Mouse (Mus musculus): ENCODE results near the gene Ptk7. TPM values are rescaled to one million over a fixed set of nuclear protein-coding genes. Genes with fewer than 3 reads are reported as not detected.

Ptk7 gene
- polyA plus RNA-seq, 1 experiment from 2014 or later: 32.5 TPM

DNA sequence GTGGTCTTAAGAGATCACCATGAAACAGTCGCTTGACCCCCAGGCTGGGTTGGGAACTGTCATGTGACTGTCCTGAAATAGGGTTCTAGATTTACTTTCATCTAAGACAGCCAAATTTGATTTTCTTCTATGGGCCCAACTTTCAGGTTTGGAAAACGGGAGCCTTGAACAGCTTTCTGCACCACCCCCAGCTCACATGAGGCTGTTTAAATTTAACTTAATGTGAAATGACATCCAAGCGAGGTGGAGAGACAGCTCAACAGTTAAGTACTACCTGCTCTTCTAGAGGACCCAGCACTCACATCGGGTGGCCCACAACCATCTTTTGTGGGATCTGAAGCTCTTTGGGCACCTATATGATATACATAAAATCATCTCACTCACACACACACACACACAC lies 30.3 kb downstream of the Ptk7 start:
- H3K4me3 ChIP-seq: no peak overlapping the region

DNA sequence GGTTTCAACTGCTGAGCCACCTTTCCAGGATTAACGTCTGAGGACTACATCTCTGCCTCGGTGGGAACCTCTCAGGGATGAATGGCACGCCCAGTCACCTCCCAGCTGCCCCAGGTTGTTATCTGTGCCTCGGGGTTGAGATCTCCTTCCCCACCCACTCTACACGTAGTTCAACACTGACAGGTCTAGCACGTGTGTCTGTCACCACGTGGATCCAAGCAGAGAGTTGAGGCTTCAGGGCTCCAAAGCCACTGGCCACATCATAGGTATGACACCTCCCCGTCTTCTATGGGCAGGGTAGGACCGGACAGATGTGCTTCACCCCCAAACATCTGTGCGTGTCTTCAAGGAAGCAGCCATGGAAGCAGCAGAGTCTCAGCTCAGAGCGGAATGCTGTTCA lies 31.3 kb downstream of the Ptk7 start:
- H3K9ac ChIP-seq: no peak overlapping the region
- H3K27me3 ChIP-seq: no peaks in the 10 kb centered on the region
- H3K4me1 ChIP-seq: peaks cover 10% of the 10 kb centered on the region; the same call in 1 of the 2 replicates
- no peaks in the 10 kb centered on the region for H3K9me3 ChIP-seq (replicated peaks)
- H3K4me2 ChIP-seq: no peak overlapping the region
- H3K27ac ChIP-seq: no peak overlapping the region
- no peak for ATAC-seq
- WGBS: 92% methylated on average over 11 of the region's 11 CpGs
- peaks cover 7% of the 10 kb centered on the region; the same call in 1 of the 2 replicates for H3K36me3 ChIP-seq (ENCODE audit: poor library complexity, severe bottlenecking)
- H3K4me3 ChIP-seq: no peak overlapping the region

More for the DNA sequence above, 30.3 kb downstream of the Ptk7 start:
- Histone ChIP-seq H3K36me3 (ENCODE audit: poor library complexity, severe bottlenecking) (peaks cover 7% of the 10 kb centered on the region; the same call in 1 of the 2 replicates), H3K27ac (no peak overlapping the region), H3K4me2 (no peak overlapping the region), H3K9ac (no peak overlapping the region), H3K9me3 (replicated peaks) (no peaks in the 10 kb centered on the region), H3K27me3 (no peaks in the 10 kb centered on the region), H3K4me1 (0 out of 2 replicates have a peak, but pooled peaks cover 10% of the 10 kb centered on the region)
- no peak for ATAC-seq
- WGBS: 89% methylated on average over 4 of the region's 4 CpGs

DNA sequence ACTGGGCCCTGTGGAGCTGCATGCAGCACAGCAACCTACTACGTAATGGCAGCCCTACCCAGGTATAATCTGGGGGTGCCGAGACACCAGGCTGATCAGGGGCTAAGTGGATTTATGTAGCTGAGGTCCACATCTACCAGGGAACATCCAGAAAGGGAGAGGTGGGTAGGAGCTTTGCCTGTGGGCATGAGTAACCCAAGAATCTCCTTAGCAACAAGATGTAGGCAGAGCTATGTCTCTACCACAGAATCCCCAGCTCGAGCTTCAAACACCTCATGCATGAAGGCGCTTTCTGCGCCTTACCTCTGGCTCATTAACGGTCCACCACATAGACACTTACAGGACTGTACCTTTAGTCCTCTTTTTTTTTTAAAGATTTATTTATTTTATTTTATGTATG lies 34.0 kb downstream of the Ptk7 start:
- WGBS: 85% methylated on average over 6 of the region's 6 CpGs

DNA sequence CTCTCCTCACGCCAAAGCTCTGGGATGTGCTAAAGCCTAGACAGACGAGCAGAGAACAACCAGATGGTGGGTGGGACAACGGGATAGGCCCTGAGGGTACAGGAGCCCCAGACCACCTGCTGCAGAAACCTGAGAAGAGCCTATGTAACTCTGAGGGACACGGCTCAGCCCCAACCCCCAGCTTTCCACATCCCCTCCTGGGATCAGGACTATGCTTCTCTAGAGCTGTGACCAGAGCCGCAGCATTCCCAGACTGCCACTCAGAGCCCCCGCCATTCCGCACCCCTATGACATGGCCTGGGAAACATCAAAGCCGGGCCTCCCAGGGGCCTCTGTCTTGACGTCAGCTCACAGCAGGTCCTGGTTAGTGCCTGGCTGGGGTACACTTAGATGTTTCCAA lies 34.7 kb downstream of the Ptk7 start:
- no peak for ATAC-seq
- Histone ChIP-seq H3K9ac (no peak overlapping the region; the same call in 1 of the 2 replicates), H3K4me1 (peaks cover 10% of the 10 kb centered on the region; the same call in 1 of the 2 replicates), H3K27ac (no peak overlapping the region), H3K4me2 (no peak overlapping the region), H3K9me3 (replicated peaks) (no peaks in the 10 kb centered on the region), H3K4me3 (no peak overlapping the region), H3K27me3 (no peaks in the 10 kb centered on the region), H3K36me3 (ENCODE audit: poor library complexity, severe bottlenecking) (peaks cover 24% of the 10 kb centered on the region)
- WGBS: 56% methylated on average over 9 of the region's 9 CpGs

More for the DNA sequence above, 34.0 kb downstream of the Ptk7 start:
- H3K4me2 ChIP-seq: no peak overlapping the region
- ATAC-seq: no peak
- H3K4me1 ChIP-seq: peaks cover 10% of the 10 kb centered on the region; the same call in 1 of the 2 replicates
- H3K27me3 ChIP-seq: no peaks in the 10 kb centered on the region
- no peak overlapping the region for H3K9ac ChIP-seq
- no peaks in the 10 kb centered on the region for H3K9me3 ChIP-seq (replicated peaks)
- H3K36me3 ChIP-seq (ENCODE audit: poor library complexity, severe bottlenecking): peaks cover 16% of the 10 kb centered on the region
- no peak overlapping the region for H3K4me3 ChIP-seq
- no peak overlapping the region for H3K27ac ChIP-seq

DNA sequence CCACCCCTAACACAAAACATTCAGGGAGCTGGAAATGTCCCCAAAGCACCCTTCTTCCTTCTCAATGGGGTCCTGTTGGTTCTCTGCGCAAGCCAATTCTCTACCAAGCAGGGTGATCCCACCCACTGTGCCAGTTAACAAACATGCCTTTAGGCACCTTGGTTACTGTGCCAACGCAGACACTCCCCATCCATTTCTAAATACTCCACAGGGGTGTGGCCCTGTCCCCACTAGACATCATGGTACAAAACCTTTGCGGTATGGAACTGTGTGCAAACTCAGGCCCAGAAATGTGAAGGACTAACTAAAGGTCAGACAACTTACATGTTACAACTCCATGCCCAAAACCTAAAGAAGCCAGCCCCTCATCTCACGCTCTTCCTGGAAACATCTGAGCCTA lies 36.2 kb downstream of the Ptk7 start:
- Histone ChIP-seq H3K4me2 (no peak overlapping the region), H3K9ac (no peak overlapping the region), H3K27me3 (no peaks in the 10 kb centered on the region), H3K27ac (no peak overlapping the region), H3K9me3 (replicated peaks) (no peaks in the 10 kb centered on the region), H3K36me3 (ENCODE audit: poor library complexity, severe bottlenecking) (peaks cover 38% of the 10 kb centered on the region), H3K4me1 (peaks cover 7% of the 10 kb centered on the region; the same call in 1 of the 2 replicates), H3K4me3 (no peak overlapping the region)
- 93% methylated on average over 4 of the region's 4 CpGs for WGBS
- no peak for ATAC-seq

- Histone ChIP-seq H3K4me1 (peaks cover 7% of the 10 kb centered on the region; the same call in 1 of the 2 replicates), H3K9me3 (replicated peaks) (no peaks in the 10 kb centered on the region), H3K9ac (no peak overlapping the region), H3K36me3 (ENCODE audit: poor library complexity, severe bottlenecking) (peaks cover 46% of the 10 kb centered on the region), H3K4me3 (no peak overlapping the region), H3K4me2 (no peak overlapping the region), H3K27me3 (no peaks in the 10 kb centered on the region), H3K27ac (no peak overlapping the region)
- 83% methylated on average over 19 of the region's 19 CpGs for WGBS
- no peak for ATAC-seq
These were observed 37.9 kb downstream of the Ptk7 start for GRCm38 (mm10) chr17:46591406-46591805.

GRCm38 (mm10) chr17:46590439-46590838 lies 38.9 kb downstream of the Ptk7 start:
- Histone ChIP-seq H3K9ac (no peak overlapping the region), H3K4me3 (no peak overlapping the region), H3K4me2 (no peak overlapping the region), H3K36me3 (ENCODE audit: poor library complexity, severe bottlenecking) (peaks cover 56% of the 10 kb centered on the region), H3K27me3 (no peaks in the 10 kb centered on the region), H3K27ac (no peak overlapping the region), H3K9me3 (replicated peaks) (no peaks in the 10 kb centered on the region), H3K4me1 (peaks cover 7% of the 10 kb centered on the region; the same call in 1 of the 2 replicates)
- no peak for ATAC-seq
- WGBS: 91% methylated on average over 7 of the region's 7 CpGs

GRCm38 (mm10) chr17:46589635-46590314 lies 39.5 kb downstream of the Ptk7 start:
- H3K27ac ChIP-seq: no peak overlapping the region
- 92% methylated on average over 16 of the region's 16 CpGs for WGBS
- no peak overlapping the region for H3K4me3 ChIP-seq
- no peak for ATAC-seq
- H3K9ac ChIP-seq: no peak overlapping the region
- H3K4me1 ChIP-seq: peaks cover 5% of the 10 kb centered on the region; the same call in 1 of the 2 replicates
- no peaks in the 10 kb centered on the region for H3K27me3 ChIP-seq
- no peaks in the 10 kb centered on the region for H3K9me3 ChIP-seq (replicated peaks)
- H3K4me2 ChIP-seq: no peak overlapping the region
- peaks cover 62% of the 10 kb centered on the region for H3K36me3 ChIP-seq (ENCODE audit: poor library complexity, severe bottlenecking)

DNA sequence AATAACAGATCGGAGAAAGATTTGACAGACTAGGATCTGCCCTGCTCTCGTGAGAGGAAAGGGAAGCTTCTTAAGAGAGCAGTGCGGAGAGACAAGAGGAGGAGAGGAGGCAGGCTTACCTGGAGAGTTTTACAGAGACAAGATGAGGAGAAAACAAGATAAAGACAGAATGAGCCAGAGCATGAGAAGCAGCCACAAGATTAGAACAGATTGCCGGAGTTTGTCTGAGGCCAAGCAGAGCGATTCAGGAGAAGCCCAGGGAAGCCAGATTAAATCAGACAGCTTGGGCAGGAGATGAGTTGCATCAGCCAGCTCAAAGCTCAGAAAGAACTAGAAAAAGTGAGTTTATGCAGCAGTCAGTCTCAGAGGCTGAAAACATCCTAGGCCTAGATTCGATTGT lies 40.4 kb downstream of the Ptk7 start:
- Histone ChIP-seq H3K36me3 (ENCODE audit: poor library complexity, severe bottlenecking) (peaks cover 66% of the 10 kb centered on the region), H3K27ac (no peak overlapping the region), H3K4me3 (no peak overlapping the region), H3K27me3 (no peaks in the 10 kb centered on the region), H3K9me3 (replicated peaks) (no peaks in the 10 kb centered on the region), H3K4me2 (no peak overlapping the region), H3K4me1 (no peaks in the 10 kb centered on the region; the same call in 1 of the 2 replicates), H3K9ac (no peak overlapping the region; the same call in 1 of the 2 replicates)
- ATAC-seq: no peak
- 94% methylated on average over 6 of the region's 6 CpGs for WGBS

DNA sequence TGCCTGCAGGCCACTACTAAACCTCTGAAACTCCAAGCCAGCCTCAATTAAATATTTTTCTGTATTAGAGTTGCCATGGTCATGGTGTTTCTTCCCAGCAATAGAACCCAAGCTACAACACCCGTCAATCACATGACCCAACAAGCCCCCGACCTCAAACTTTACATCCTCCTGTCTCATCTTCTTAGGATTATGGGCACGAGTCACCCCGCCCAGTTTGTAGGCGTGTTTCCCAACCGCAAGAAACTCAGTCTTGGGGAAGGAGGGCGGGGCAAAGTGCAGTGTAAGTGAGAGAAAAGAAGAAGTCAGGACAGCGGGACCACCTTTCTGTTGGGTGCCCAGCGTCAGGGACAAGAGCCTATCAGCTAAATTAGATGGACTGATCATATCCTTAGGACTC lies 41.1 kb downstream of the Ptk7 start:
- WGBS: 88% methylated on average over 9 of the region's 9 CpGs
- Histone ChIP-seq H3K9me3 (replicated peaks) (no peaks in the 10 kb centered on the region), H3K4me2 (no peak overlapping the region), H3K27me3 (no peaks in the 10 kb centered on the region), H3K36me3 (ENCODE audit: poor library complexity, severe bottlenecking) (peaks cover 66% of the 10 kb centered on the region), H3K27ac (no peak overlapping the region), H3K4me3 (no peak overlapping the region), H3K9ac (no peak overlapping the region), H3K4me1 (no peaks in the 10 kb centered on the region; the same call in 1 of the 2 replicates)
- no peak for ATAC-seq

DNA sequence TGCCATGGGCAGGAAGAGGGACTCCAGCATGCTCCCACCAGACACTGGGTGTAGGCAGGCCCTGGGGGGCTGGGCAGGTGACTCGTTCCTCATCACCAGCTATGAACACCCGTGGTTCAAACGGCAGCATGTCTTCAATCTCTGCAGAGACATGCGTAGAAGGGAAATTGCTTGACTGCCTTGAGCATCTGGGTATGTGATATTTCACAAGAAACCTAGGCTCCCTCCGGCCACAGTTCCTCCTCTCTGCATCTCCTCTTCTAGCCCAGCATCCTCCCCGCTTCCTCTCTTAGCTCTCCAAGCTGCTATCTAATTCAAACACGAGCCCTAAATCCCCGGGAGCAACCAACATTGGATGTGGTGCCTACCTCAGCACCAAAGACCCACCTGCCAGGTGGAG lies 43.0 kb downstream of the Ptk7 start:
- Histone ChIP-seq H3K9ac (no peak overlapping the region), H3K36me3 (ENCODE audit: poor library complexity, severe bottlenecking) (peaks cover 82% of the 10 kb centered on the region), H3K4me1 (no peaks in the 10 kb centered on the region), H3K27me3 (no peaks in the 10 kb centered on the region), H3K4me3 (no peak overlapping the region), H3K9me3 (replicated peaks) (no peaks in the 10 kb centered on the region), H3K4me2 (no peak overlapping the region), H3K27ac (no peak overlapping the region)
- WGBS: 97% methylated on average over 8 of the region's 8 CpGs
- no peak for ATAC-seq

DNA sequence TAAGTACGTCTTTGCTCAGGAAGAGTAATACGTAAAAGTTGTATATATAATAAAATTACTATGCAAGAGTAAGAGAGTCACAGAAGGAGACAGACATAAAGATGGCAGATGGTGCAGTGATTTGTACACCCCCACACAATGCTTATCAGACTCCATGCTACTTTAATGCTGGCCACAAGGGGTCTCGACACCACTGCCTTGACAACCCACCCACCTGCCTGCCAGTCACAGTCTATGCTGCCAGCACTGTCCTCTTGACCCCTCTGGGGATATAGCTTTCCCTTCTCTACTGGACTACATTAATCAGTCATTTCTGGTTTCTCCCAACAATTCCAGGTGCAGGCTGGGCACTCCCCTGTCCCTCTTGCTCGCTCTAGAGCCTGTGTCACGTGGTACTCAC lies 50.7 kb downstream of the Ptk7 start:
- Histone ChIP-seq H3K4me2 (no peak overlapping the region), H3K27me3 (no peaks in the 10 kb centered on the region), H3K27ac (no peak overlapping the region), H3K4me1 (no peaks in the 10 kb centered on the region), H3K36me3 (ENCODE audit: poor library complexity, severe bottlenecking) (peaks cover 85% of the 10 kb centered on the region), H3K9me3 (replicated peaks) (peaks cover 8% of the 10 kb centered on the region; the same call in 1 of the 2 replicates), H3K4me3 (no peak overlapping the region), H3K9ac (no peak overlapping the region)
- ATAC-seq: no peak
- 82% methylated on average over 5 of the region's 5 CpGs for WGBS
